Mouse (Mus musculus) thymus, postnatal 10 days (tissue): Measurements from ENCODE around the gene Synj2.

Experiments used
- DNase-seq, 2 experiments: peaks; one replicate each; pipeline ENCODE4 v3.0.0; 2021; ENCODE audit warnings: low spot score in 2 of 2

Synj2 gene

GRCm38 (mm10) chr17:5935680-5936079 is 5.4 kb upstream of the Synj2 start:
- no peak for DNase-seq

DNA sequence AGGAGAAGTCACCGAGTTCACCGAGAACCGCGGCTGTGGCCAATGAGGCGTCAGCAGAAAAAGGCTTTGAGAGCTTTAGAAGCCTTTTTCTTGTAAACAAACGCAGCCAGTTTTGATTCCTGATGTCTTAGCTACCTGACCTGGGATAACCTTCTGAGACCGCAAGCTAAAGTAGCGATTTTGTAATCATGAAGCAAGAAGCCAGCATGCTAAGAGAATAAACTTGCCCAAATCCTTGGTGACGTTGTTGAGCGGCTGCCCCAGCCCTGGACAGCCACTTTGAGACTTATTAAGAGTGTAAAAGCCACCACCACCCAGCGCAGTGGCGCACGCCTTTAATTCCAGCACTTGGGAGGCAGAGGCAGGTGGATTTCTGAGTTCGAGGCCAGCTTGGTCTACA is 4.8 kb upstream of the Synj2 start:
- no peak for DNase-seq

DNA sequence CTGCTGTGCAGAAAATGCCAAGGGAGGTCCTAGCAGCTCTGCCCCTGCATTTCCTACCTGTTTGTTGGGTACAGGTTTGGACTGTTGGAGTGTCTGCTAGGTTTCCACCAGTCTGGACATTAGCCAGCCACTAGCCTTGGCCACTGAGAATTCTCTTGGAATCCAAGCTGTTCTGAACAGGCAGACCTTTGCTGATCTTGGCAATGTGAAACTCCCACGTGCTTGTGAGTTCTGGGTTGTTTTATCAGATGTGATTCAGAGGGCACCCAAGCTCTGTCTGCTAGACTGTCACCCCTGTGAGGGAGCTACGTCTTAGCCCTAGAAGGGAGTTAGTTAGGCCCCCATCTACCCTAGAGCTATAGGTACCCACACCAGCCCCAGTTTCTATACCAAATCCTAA is 3.6 kb upstream of the Synj2 start:
- DNase-seq: no peak

GRCm38 (mm10) chr17:5939871-5940270 is 1.2 kb upstream of the Synj2 start:
- DNase-seq: no peak

DNA sequence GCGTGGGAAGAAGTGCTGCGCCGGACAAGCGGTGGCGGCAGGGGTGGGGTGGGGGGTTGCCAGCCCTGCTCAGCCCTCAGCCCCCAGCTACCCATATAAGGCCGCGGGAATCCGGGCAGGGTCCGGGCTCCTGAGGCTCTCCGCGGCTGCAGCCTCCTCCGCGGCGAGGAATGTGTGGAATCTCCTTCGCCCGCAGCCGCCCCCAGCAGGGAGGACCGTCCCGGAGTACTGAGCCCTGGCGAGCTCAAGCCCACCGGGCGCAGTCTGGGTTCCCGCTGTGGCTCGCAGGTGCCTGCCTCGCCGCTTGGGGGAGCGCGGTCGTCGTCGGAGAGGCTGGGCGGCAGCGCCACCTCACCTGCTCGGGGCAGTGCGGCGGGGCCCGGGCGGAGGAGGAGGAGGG is 288 bp upstream of the Synj2 start:
- DNase-seq: peak; percentile 86 to 92

DNA sequence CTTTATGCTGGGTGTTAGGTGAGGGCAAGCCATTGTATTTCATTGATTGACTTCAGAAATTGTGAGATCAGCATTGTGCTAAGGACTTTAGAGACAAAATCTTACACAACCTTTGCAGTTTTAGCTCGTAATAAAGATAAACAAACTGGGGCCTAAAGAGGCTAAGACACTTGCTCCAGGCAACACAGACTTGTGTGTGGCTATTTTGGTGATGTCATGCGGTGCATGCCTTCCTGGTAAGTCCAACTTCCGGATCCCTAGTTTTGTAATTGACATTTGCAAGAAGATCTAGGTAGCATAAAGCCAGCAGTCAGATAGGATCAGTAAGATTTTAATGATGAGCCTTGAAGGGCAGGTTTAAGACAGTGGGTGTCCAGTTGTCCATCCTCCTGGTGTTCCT is 1.1 kb downstream of the Synj2 start:
- no peak for DNase-seq

DNA sequence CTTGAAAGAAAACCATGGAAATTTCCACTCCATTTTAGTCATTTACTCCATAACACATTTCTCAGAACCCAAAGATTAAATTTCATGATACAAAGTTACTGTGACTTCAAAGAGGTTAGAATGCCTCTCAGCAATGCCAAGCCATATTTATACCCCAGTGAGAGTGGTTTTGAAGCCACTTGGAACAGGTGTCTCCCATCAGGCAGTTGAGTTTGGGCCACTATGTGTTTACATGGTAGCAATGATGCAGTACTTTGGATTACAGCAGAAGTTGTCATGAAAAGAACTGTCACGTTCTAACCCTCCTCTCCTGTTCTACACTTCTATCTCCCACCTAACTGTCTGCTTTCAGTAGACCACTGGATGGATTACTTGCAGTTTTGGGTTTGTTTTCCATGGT is 2.0 kb downstream of the Synj2 start:
- no peak for DNase-seq

DNA sequence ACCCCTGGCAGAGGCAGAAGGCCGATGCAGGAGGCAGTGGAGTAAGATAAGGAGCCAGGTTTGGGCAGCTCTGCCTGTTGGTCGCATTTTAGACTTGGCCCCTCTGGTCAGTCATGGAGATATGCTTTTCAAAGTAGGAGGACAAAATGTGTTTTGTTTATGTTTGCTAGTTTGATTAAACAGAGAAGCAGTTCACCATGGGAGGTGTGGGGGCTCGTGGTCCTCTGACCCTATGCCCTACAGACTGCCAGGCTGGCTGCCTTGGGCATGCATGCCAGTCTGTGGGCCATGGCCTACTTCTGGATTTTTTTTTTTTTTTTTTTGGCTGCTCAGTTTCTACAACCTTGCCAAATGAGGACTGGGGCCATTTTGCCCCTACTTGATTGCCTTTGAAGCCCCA is 6.0 kb downstream of the Synj2 start:
- no peak for DNase-seq

- no peak for DNase-seq
Observed at GRCm38 (mm10) chr17:5952455-5952854, 11.4 kb downstream of the Synj2 start.

DNA sequence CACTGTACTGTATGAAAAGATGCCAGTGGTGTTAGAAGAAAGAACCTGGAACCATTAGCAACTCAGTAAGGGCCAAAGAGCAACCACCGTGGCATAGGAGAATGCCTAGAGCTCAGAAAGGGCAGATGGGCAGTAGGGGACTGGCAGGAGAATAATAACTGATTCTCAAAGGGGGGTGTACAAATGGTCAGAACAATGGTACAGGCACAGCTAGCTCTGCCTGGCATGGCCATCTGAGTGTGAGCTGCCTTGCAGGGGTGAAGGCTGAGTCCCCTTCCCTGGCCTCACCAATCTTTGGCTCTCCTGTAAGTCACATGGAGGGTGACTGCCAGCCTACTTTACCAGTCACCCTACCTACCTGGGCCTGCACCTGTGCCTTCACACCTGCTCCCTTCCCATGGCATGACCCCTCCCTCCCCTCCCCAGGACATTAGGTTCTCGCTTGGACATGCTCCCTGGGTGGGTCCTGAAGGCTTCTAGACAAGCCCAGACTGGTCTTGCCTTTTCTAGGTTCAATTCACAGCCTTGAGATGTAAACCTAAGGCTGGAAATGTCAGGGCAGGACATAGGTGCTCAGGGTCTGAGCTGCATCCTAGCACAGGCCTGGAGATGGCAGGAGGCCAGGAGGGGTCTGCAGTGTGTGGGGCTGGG is 15.4 kb downstream of the Synj2 start:
- DNase-seq: no peak

DNA sequence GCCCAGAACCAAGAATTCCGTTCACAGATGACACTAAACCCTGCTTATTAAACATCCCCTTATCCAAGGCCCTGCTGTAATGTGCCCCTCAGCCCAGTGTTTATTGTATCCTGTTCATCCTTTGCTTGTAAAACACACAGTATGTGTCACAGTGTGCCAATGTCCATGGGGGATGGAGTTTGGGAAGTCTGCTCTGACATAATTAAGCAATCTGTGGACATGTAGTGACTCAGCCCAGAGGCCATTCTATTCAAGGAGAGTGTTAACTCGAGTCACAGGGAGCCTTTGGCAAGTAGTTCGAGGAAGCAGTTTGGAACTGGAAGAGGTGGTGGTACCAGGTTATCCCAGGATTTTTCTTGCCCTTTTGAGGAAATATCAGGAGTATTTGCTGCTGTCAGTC is 16.0 kb downstream of the Synj2 start:
- DNase-seq: no peak

GRCm38 (mm10) chr17:5958229-5958628 is 17.1 kb downstream of the Synj2 start:
- DNase-seq: no peak

GRCm38 (mm10) chr17:5958636-5959035 is 17.6 kb downstream of the Synj2 start:
- DNase-seq: no peak

DNA sequence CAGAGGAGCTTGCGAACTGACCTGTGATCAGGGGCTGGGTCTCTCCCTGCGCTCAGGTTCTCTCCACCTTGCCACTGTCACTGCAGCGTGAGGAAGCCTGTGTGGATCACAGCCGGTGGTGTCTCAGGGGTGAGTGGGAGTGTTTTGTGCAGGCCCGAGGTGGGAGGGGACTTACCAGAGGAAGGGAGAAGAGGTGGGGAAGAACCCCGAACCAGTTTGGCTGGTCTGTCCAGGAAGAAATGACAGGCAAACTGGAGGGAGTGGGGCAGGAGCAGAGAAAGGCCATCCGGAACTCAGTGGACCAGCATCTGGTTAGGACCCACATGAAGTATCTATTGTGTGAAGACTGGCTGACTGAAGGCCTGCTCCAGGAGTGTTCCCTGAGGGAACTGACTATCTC is 18.0 kb downstream of the Synj2 start:
- DNase-seq: no peak

DNA sequence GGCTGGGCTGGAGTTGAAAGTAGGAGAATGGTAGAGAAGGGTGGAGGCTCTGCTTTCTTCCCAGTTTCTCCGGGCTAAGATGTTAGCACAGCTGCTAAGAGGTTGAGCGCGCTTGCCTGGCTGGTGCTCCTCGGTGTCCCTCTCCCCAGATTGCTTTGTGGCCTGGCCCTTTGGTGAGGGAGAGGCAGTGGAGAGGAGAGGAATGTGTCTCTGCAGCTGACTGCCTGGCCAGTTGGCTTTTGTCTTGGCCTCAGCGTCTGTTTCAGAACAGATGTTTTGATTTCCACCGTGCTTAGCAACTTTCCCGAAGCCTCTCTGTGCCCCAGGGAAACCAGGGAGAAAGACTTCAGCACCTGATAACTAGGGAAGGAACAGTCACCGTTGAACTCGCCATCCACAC is 18.7 kb downstream of the Synj2 start:
- no peak for DNase-seq

DNA sequence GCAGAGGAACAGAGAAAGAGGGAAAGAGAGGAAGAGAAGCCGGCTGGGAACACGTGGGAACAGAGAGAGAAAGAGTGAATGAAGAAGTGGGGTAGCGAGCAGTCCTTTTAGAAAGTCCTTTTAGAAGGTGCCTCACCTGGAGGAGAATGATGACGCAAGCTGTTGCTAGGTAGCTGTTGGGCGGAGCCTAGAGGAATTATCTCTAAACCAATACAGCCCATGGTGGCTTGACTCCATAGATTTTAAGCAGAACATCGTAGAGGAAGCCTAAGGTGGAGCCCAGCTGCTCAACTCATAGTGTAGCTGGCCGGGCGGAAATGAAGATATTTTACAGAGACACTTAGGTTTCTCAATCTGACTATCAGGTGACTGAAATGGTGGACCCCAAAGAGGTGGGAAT is 22.7 kb downstream of the Synj2 start:
- no peak for DNase-seq

DNA sequence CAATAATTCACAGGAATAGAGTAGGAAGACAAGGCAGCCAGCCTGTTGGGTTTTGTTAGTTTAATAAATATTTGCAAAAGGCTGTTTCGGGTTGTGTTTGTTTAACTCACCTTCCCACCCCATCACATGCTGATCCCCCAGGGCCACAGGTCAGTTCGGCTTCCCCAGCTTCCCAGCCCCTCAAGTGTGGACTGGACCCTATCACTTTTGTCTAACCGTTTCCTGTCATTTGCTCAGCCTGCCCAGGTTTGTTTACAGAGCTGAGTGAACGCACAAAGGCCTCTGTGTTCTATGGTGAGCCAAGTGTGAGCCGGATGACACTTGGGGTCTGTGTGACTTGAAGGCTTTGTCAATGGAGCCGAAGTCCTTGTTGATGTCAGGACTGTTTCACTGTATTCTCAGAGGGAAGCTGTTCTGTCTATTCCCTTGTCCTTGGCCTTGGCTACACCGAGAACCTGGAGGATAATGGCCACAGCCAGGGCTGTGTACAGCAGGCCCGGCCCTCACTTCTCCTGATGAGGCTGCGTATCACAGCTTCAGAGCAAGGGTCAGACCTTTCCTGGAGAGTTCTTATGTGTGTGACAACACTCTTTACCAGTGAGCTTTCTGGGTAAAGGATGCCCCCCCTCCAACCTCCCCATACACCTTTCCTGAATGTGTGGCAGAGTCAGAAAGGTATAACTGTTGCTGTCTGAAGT is 24.2 kb downstream of the Synj2 start:
- DNase-seq: no peak

DNA sequence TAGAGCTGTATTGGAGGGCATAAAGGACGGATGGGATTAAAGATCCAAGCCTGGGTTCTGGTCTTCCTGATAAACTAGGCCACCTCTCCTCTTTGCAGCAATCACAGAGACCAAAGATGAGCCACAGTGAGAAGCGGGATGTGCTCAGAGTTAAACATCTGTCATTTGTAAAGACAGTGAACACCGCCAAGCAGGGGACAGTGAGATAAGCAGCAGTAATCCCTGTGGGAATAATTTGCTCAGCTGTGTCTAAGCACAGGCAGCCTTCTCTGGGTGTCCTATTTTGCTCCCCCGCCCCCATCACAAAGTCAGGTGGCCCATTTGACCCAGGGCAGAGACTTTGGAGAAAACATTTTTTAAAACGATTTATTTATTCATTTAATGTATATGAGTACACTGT is 25.6 kb downstream of the Synj2 start:
- DNase-seq: no peak

GRCm38 (mm10) chr17:5968562-5968961 is 27.5 kb downstream of the Synj2 start:
- no peak for DNase-seq

DNA sequence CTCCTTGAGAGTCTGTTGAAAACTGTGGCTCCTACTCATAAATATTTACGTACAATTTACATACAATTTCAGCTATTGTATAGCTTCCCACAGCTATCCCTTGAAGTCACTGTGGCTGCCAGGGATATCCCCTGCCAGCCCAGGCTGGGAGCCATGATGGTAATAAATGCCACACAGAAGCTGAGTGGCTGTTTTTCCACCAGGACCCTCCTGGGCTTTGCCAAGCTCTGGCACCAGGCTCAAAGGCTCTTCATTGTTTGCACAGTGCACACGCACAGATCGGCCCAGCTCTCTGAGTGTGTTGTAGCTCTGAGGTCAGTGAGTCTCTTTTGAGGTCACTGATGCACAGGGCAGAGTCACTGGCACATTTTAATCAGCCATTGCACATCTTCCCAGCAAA is 28.2 kb downstream of the Synj2 start:
- no peak for DNase-seq

DNA sequence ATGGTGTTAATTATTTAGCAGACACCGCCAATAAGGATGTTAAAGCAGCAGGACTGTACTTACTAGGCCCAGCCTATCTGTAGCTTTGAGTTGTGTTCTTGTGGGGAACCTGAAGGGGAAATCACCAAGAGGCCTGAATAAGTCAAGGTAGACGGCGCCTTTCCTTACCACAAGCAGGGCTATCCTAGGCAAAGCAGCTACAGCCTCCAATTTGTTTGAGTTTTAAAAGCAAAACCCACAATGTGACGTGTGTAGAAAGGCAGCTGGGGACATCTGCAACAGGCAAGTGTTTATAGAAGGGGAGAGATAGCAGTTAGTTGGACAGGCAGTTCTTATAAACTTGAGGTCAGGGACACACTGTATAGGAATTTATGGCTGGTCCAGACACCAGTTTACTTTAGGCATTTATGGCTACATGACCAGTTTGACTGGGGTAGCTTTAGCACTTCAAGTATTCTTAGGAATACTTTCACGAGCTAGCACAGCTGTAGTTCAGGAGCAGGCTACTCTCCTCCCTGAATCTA is 29.3 kb downstream of the Synj2 start:
- no peak for DNase-seq

DNA sequence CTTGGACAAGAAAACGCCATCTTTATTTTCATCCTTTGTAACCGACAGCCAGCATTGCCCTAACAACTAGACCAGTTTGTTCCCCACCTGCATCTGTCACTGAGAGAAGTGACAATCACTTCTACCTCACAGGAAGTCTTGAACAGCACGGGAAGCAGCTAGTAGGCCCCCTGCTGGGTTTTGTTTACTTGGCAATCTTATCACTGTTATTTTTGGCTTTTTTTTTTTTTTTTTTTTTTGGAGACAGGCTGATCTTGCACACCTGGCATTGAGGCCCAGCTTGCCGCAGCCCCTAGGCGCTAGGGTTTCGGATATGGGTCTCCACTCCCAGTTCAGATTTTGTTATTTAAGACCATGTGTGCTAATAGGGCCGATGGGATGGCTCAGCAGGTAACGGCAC is 32.5 kb downstream of the Synj2 start:
- peak; percentile 47 to 70 for DNase-seq

DNA sequence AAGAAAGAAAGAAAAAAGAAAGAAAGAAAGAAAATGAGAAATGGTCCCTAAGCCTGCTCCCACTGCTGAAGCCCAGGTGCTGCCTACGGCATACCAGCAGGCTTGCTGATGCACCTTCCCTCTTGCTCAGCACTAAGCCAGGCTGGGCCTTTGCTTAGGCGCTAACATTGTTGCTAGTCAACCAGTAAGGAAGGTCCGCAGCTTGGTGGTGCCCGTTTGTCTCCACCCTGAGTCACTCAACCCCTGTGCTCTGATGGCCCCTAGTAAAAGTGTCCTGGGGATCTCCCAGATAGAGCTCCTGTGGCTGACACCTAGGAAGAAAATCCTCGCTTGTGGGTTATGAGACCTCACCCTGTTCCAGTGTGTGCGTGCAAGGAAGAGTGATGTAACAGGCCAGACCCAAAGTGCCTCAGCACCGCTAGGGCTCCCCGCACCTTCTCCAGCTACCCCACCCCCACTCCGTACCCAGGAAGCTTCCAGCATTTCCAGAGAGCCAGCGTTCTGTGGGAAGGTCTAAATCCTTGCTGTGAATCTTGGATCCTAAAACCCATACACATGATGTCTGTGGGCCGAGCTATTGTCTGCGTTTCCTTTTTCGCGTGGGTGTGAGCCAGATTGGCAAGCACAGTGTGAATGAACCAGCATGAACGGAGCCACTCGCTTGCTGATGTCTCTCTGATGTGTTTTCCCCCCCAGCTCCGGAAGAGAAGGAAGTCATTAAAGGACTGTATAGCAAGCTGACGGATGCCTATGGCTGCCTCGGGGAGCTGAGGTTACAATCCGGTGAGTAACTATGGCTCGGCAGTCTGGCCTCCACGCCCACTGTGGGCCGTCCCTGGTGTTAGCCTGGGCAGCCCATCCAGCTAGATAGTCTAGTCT is 34.3 kb downstream of the Synj2 start:
- peak; percentile 51 to 62 for DNase-seq
